Comparison of ENCODE assay signal across 8 mouse cellular contexts in genomic region chr19:40471526-40472245, GRCm38 (mm10). TPM values are rescaled to one million over a fixed set of nuclear protein-coding genes. Genes with fewer than 3 reads are reported as not detected.
A peak's percentile ranks its signal among the peaks of the same experiment; 100 is the strongest.
DNase-seq lines count a peak whose midpoint lies in the region; ATAC-seq and TF ChIP-seq lines count a peak whose summit lies in the region.
"Had no signal": no experiment of that assay in that cellular context is flagged by ENCODE, and none has a peak within 500 bp of the region (broad histone marks: within the 10 kb centered on the region; RNA-seq: fewer than 3 reads in every experiment).

No protein-coding gene starts in this region.

- no peak overlapping the region for H3K4me3 ChIP-seq in forebrain, postnatal 0 days (ENCODE audit: low read depth, low read length)
- H3K4me3 ChIP-seq in hindbrain, embryonic 16.5 days (ENCODE audit: low read length): no peak overlapping the region
- H3K4me3 ChIP-seq in kidney, embryonic 14.5 days (ENCODE audit: low read length): no peak overlapping the region
- H3K4me3 ChIP-seq: neural tube, embryonic 13.5 days had no signal

- peak; percentile 92 for ATAC-seq in forebrain, postnatal 0 days
- no peak for ATAC-seq in hindbrain, embryonic 16.5 days
- no peak for ATAC-seq in kidney, embryonic 14.5 days (ENCODE audit: low FRiP score, low TSS enrichment)

- no peaks in the 10 kb centered on the region for H3K9me3 ChIP-seq in forebrain, postnatal 0 days (ENCODE audit: low read length)
- no peaks in the 10 kb centered on the region for H3K9me3 ChIP-seq in hindbrain, embryonic 16.5 days (ENCODE audit: control insufficient read depth, low read length)
- no peaks in the 10 kb centered on the region for H3K9me3 ChIP-seq in kidney, embryonic 14.5 days (ENCODE audit: control insufficient read depth, low read length)
- H3K9me3 ChIP-seq: neural tube, embryonic 13.5 days had no signal

- H3K4me2 ChIP-seq in forebrain, postnatal 0 days (ENCODE audit: low read depth): 0 out of 2 replicates have a peak overlapping the region, but pooled peaks have one; percentile 6
- no peak overlapping the region for H3K4me2 ChIP-seq in hindbrain, embryonic 16.5 days (ENCODE audit: low read length)
- H3K4me2 ChIP-seq in kidney, embryonic 14.5 days (replicated peaks; ENCODE audit: low read depth, low read length): no peak overlapping the region
- H3K4me2 ChIP-seq: neural tube, embryonic 13.5 days had no signal

- H3K27me3 ChIP-seq in forebrain, postnatal 0 days (ENCODE audit: insufficient read depth, low read length): no peaks in the 10 kb centered on the region
- H3K27me3 ChIP-seq in hindbrain, embryonic 16.5 days (replicated peaks; ENCODE audit: control insufficient read depth, insufficient read depth, low read length): no peaks in the 10 kb centered on the region
- H3K27me3 ChIP-seq in kidney, embryonic 14.5 days (ENCODE audit: control insufficient read depth, insufficient read depth, low read length): no peaks in the 10 kb centered on the region
- H3K27me3 ChIP-seq: neural tube, embryonic 13.5 days had no signal

- no peaks in the 10 kb centered on the region for H3K36me3 ChIP-seq in forebrain, postnatal 0 days (ENCODE audit: insufficient read depth)
- no peaks in the 10 kb centered on the region for H3K36me3 ChIP-seq in hindbrain, embryonic 16.5 days (ENCODE audit: control insufficient read depth, insufficient read depth, low read length)
- no peaks in the 10 kb centered on the region for H3K36me3 ChIP-seq in kidney, embryonic 14.5 days (ENCODE audit: control insufficient read depth, insufficient read depth, low read length)

- H3K27ac ChIP-seq in forebrain, postnatal 0 days (ENCODE audit: low read depth, low read length): peak overlapping the region; percentile 85
- peak overlapping the region; percentile 57; the same call in 1 of the 2 replicates for H3K27ac ChIP-seq in hindbrain, embryonic 16.5 days (ENCODE audit: low read depth, low read length)
- H3K27ac ChIP-seq in kidney, embryonic 14.5 days (ENCODE audit: low read depth, low read length): no peak overlapping the region
- H3K27ac ChIP-seq: neural tube, embryonic 13.5 days had no signal

- peaks cover 19% of the 10 kb centered on the region for H3K4me1 ChIP-seq in forebrain, postnatal 0 days (ENCODE audit: insufficient read depth)
- peaks cover 14% of the 10 kb centered on the region for H3K4me1 ChIP-seq in hindbrain, embryonic 16.5 days (ENCODE audit: control insufficient read depth, insufficient read depth, low read depth, low read length)
- no peaks in the 10 kb centered on the region for H3K4me1 ChIP-seq in kidney, embryonic 14.5 days (ENCODE audit: control insufficient read depth, insufficient read depth, low read length)

- DNase-seq in lung, adult 18-20 months: peak; percentile 51 to 61
- DNase-seq in lung, postnatal 14 days: no peak
- DNase-seq in forebrain, postnatal 0 days: peak; percentile 83
- peak; percentile 54 for DNase-seq in skeletal muscle tissue, adult 2 months (ENCODE audit: low read depth, low spot score)
- no peak for DNase-seq in yolk sac, embryonic 10.5 days (ENCODE audit: low spot score)

- TF ChIP-seq CTCF in forebrain, postnatal 0 days (IDR thresholded peaks at IDR 0.05; ENCODE audit: low read depth): no peak

- WGBS in forebrain, postnatal 0 days: 42% methylated on average over 10 of the region's 10 CpGs
- WGBS in hindbrain, embryonic 16.5 days: 65% methylated on average over 10 of the region's 10 CpGs
- 73% methylated on average over 10 of the region's 10 CpGs for WGBS in kidney, embryonic 14.5 days

- 0 out of 2 replicates have a peak overlapping the region, but pooled peaks have one; percentile 25 for H3K9ac ChIP-seq in forebrain, postnatal 0 days
- H3K9ac ChIP-seq in hindbrain, embryonic 16.5 days (ENCODE audit: low read depth, low read length): no peak overlapping the region
- H3K9ac ChIP-seq in kidney, embryonic 14.5 days (ENCODE audit: low read depth, low read length): no peak overlapping the region
- H3K9ac ChIP-seq: neural tube, embryonic 13.5 days had no signal

RNA-seq across cellular contexts. Expression of gene Sorbs1, which starts 41.9 kb away (rescaled TPM):
- total RNA-seq in forebrain, postnatal 0 days (2014; rRNA removed): 51.8 and 54.4 TPM in 2 replicates
- 46.8 and 74.9 TPM in 2 replicates for polyA plus RNA-seq in forebrain, postnatal 0 days (2015; fragmentation: Nextera tagmentation; extraction: Ambion mirVana)
- polyA plus RNA-seq in hindbrain, embryonic 16.5 days (2015; fragmentation: Nextera tagmentation; extraction: Ambion mirVana): 83.6 and 101 TPM in 2 replicates
- polyA plus RNA-seq in kidney, embryonic 14.5 days (2014; fragmentation: Nextera tagmentation; extraction: Ambion mirVana): 39.3 and 49.5 TPM in 2 replicates

Comparison
In these comparisons a context has a peak if more than half of its experiments do, and no peak if none do; other contexts are left out.
1. DNase-seq: peak in lung, adult 18-20 months (2 of 2), forebrain, postnatal 0 days (single experiment) and skeletal muscle tissue, adult 2 months (single experiment); none in lung, postnatal 14 days (single experiment) and yolk sac, embryonic 10.5 days (single experiment).